Mouse (Mus musculus) layer of hippocampus, adult 18-20 months (tissue): ENCODE results near the gene Arhgap17. TPM values are rescaled to one million over a fixed set of nuclear protein-coding genes. Genes with fewer than 3 reads are reported as not detected.

Experiments used
- DNase-seq, 2 experiments: peaks; one replicate each; pipeline ENCODE4 v3.0.0; 2022; ENCODE audit warnings: low spot score in 2 of 2
- total RNA-seq, 2 experiments: library from RNA; stranded (reverse); gene quantifications; 2 replicates each; pipeline ENCODE4 v1.2.3; 2021

Arhgap17 gene
- total RNA-seq, 2 experiments from 2014 or later: 24.5 to 25.2 TPM

DNA sequence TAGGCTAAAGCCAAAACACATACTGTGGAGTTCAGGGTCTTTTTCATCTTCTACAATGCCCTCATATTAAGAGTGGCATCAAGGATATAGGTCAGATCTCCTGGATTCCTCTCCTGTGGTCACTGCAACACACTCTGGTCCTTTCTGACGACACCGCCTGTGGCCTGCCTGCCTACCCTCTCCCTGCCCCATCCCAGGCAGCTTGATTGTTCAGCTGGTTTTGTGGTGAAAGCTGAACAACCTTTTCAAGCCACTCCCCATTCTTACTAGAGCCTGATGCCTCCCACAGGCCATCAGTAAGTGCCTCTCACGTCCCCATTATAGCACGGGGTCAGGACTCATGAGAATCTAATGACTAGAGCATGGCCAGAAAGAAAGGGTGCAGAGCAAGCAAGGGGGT, 80.5 kb downstream of the Arhgap17 start:
- DNase-seq: no peak

DNA sequence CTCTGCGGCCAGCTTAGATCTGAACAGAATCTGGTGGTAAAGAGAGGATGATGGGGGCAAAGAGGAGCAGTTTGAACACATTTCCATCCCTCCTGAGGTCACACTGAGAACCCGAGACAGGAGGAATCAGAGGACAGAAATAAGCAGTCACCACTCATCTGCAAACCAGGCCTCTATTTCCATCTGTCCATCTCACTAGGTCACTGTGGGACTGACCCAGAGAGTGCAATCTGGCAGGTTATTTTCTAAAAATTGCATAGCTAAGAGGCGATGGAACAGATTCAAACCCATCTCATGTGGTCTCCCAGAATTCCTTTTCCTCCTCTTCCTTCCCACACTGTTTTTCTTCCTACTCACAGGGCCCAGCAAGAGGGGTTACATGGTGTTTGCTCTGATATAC, 81.8 kb downstream of the Arhgap17 start:
- no peak for DNase-seq

DNA sequence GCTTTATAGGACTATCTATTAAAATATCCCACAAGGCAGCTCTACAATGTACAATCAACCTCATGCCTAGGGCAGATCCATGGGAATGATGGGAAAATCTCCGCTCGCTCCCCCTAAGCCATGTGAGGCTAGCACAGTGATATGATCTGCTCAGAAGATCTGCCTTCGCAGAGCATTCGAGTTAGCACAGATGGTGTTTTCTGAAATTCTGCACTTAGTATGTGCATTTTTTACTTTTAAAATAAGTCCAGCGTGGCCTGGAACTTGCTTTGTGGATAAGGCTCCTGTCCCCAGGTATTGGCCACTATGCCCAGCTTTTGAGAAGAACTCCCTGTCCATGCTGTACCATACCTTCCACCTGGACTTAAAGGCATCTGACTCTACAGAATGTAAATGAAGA, 83.8 kb downstream of the Arhgap17 start:
- DNase-seq: peak in 1 of 2 experiments; percentile 31

DNA sequence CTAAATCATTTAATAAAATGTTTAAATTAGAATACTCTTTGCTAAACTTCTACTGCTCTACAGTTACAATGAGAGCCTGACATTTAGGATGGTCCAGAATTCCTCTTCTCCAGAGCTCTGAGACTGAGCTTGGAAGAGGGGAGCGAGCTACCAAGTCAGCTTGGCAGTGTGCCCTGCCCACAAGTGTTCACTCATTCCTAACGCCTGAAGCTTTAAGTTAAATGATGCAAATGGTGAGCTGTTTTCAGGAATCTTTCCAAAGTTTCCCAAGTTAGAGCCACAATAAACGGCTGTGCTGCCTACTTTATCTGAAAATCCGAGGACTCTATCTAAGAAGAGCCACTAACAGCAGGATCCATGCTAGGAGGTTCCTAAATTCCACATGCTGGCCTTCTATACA, 85.9 kb downstream of the Arhgap17 start:
- DNase-seq: no peak

DNA sequence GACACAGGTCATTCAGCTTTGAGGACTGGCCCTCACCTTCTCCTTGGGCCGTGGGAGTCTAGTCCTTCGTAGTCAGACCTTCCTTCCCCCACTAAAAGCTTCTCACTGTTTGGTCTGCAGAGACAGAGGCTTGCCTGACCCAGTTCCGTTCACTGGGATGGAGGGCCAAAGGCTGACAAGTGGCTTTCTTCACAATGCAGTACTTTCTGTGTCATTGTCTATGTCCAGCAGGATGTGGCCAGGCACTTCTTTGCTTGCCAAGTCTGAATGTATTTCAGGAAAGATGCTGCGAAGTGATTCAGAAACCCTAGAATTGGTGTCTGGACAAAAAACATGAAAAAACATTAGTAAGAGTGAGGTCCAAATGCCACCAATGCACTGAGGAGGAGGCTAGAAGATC, 89.9 kb downstream of the Arhgap17 start:
- DNase-seq: no peak

DNA sequence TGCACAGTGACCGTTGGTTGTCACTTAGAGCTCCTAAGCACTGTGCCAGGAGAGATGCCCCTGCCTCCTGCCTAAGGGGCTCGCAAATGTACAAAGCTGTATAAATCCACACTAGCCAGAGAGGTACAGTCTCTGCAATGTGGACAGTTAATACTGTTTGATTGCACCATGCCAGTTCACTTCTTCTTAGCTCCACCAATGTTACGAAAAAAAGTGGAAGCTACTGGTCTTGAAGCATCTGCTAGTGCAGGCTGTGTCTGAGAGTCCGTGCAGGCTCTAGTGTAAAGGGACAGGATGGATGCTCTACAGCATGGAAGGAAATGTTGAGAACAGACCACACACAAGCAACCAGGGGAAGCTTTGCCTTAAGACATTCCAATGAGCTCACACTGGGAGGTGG, 93.1 kb downstream of the Arhgap17 start:
- no peak for DNase-seq

DNA sequence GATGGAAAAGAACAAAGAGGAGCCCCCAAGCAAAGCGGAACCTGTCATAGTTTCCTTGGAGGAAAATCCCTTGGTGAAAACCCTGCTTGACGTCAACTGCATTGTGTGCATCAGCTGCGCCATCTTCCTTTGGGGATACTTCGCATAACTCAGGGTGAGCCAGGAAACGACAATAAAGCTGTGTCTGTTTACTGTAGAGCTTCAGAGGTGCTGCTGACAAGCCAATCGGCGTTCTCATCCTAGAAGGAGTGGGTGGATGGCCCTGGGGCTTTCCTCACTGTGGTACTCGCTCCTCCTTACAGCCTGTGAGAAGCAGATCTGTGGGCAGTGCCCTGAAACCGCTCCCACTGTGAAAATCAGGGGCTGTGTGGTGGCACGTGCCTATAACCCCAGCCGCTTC, 96.7 kb downstream of the Arhgap17 start:
- no peak for DNase-seq

DNA sequence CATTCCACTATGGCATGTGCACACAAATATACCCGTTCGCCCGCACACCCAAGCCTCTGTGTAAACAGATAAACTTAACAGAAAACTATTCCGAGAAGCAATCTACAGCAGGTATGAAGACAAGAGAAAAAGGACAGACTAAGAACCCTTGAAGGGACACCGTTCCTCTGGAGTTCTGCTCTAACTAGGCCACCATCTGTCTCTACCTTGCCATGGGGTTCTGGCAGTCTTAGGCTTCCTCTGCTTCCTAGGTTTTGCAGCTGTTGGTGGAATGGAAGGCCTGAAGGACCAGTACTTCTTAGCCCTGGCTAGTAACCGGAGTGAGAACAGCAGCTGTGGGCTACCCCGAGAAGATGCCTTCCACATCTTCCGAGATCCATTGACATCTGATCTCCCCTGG, 111.6 kb downstream of the Arhgap17 start:
- no peak for DNase-seq

DNA sequence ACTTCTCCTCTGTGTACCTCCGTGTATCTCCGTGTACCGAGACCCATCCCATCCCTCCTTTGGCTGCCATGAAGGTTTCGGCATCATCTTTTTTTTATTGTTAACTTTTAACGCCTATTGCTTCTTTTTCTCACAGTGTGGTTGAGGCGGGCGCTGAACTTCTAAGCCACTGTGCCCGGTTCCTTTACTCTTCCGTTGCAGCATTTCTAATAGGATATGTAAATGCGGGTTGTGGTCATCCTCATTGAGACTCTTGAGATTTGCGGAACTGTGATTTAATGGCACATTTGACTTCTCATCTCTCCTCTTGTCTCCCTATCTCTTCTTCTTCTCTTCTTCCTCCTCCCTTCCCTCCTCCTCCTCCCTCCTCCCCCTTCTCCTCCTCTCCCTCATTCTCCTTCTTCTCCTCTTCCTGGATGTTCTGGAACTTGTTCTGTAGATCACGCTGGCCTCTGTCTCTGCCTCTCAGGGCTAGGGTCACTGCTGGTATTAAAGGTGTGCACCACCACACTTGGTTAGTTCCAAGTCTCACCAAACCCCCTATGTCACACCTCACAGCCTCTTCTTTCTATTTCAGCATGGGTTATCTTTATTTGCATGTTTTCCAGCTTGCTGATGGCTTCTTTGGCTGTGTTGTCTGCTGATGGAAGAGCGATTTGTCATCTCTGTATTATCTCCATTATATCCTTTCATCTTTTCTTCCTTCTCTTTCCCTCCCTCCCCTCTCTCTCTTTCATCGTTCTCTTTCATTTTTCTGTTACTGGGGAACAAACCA, 115.3 kb downstream of the Arhgap17 start:
- DNase-seq: no peak

DNA sequence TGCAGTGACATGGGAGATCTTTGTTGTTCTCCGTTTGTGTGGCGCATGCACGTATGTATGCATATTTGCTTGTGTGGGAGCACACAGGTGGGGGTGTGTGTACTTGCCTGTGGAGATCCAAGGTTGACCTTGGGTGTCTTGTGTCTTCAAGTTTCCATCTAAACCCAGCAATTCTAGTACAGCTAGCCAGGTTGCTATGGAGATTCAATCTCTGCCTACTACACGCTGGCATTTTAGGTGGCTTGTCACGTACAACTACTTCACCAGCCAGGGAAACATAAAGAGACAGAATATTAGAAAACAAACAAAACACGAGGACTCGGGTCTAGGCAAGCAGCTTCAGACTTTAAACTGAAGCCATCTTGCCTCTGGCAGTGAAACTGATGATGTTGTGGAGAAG, 116.3 kb downstream of the Arhgap17 start:
- no peak for DNase-seq

DNA sequence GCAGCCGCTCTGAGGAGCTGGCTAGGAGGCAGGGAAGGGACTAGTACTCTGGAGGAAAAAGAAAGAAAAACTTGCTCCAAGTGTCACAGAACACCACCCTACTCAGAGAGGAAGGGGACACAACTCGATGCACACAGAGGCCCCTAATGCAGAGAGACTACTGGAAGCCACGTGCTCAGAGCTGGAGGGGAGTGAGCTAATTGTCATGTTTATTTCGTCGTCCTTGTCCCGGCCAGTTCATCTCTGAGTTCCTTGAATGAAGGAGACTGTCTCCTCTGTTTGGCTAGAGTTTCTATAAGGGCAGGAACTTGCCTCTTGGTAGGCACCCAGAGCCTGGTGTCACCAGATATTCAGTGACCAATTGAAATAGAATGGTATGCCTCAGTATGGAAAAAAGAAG, 118.4 kb downstream of the Arhgap17 start:
- no peak for DNase-seq

DNA sequence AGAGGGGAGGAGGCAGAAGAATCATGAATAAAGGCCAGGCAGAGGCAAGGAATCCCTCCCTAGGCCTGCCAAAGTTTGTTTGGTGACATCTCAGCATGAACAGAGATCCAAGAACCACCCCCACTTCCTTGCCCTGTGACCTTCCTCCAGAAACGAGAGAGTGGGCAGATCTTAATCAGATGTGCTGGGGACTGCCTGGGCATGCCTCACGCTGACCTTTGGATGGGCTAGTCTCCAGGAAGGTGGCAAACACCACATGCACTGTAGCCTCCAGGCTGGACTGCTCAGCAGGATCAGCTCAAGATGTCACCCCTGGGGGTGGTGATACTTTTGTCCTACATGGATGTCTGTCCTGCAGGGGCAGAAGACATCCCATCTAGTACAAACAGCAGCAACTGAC, 121.5 kb downstream of the Arhgap17 start:
- DNase-seq: no peak

DNA sequence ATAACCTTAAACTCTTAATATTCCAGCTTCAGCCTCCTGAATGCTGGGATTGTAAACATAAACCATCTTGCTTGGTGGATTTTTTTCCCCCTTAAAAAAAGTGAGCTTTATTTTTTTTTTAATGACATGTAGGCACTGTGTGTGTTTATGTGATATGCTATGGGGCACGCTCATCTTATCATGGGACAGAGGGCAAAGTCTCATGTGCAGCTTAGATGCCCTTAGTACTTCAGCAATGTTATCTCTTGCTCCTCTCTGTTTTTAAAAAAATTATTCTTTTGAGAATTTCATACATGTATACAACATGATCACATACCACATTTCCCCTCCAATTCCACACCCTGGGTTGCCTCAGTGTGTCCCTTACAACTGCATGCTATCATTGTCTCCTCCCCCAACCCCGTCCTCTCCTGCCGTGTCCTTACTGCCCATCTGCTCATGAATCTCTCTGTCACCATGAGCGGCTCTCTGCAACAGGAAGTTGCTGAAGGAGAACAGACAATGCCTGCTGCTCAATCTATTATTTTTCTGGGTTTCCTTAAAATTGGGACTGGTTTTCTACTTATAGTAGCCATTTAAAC, 123.1 kb downstream of the Arhgap17 start:
- DNase-seq: no peak

DNA sequence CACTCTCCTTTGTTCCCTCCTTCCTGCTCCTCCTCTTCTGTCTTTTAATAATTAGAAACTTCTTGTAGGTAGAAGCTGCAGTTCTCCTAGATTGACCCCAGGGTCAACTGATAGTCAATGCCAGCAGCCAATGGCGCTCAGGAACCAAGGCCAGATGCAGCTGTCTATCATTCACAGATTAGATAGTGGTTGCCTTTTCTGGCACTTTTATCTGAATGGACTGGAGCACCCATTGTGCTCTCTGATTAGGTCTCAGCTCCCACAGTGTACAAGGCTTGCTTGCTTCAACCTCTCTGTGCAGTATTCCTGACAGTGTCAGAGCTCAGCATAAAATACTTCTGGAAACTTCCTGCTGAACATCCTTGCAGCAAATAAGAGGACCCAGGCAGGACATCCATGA, 124.9 kb downstream of the Arhgap17 start:
- DNase-seq: no peak

DNA sequence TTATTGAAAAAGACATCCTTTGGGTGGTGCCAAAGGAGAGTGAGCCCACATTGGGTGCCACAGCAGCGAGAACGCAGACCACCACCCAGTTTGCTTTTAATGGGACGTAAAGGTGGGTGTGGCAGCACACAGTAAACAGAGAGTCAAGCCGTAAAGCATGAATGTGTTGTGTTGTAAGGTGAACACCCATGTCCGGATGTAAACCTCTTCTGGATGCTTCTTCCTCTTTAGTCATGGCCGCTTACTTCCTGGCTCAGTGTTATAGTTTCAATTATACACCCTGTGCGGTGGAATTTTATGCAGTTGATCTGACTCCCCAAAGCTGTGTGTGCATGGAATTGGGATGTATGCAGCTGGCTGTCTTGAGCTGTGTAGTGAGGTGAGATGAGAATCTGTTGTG, 127.5 kb downstream of the Arhgap17 start:
- no peak for DNase-seq

DNA sequence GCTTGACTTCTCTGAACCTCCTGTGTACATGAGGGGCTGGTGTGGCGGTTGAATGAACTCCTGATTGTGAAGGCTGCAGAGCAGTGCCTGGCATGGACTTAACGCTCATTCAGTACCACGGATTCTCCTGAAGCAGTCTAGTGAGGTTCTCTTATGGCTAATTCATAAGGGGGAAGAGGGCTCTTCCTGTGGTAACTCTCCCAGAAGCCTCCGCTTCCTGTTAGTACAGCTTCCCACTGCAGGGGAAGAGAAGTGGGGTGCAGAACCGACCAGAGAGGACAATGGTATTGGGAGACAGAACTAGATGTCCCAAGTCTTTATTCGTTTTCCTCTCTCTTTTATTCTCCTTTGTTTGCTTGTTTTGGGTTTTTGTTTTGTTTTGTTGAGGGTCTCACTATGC, 129.7 kb downstream of the Arhgap17 start:
- DNase-seq: no peak

DNA sequence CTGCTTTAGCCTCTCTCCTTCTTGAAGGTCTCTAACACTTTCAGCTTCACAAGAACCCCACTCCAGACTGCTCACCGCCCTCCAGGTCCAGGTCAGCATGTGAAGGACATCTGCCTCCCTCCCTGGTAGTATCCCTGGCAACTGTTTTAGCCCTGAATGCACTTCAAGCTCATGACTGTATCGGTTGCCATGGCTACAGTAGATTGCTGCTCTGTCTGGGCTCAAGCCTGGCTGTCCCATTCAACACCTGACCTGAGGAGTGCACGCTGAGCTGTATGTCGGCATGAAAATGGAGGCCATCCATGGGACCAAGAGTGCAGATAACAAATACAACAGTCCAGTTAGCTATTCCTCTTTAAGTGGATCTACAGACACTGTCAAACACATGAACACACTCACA, 131.1 kb downstream of the Arhgap17 start:
- no peak for DNase-seq

DNA sequence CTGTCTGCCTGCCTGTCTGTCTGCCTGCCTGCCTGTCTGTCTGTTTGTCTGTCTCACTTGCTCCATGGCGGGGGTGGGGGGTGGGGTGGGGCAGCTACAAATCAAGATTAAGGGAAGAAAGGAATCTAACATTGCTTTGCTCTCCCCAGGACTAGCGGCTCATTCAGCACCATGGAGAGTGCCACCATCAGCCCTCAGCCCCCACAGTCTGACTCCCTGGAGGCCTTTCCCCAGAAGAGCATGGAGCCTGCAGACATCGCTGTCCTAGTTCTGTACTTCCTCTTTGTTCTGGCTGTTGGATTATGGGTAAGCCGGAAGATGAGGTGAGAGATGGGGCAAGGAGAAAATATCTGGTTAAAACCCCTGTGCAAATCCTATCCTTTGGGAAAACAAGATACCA, 134.3 kb downstream of the Arhgap17 start:
- no peak for DNase-seq

Other genes starting within 250 kb of the Arhgap17 start
- 10 to 100 TPM; 43.4 to 47.1 TPM for gene Tnrc6a, start 246.0 kb downstream of the Arhgap17 start, total RNA-seq
- 1 to 10 TPM in 1 of 2 experiments, under 1 TPM in 1; 0.58 to 1.4 TPM for gene Slc5a11, start 155.1 kb downstream of the Arhgap17 start, total RNA-seq
- gene Lcmt1, start 131 bp downstream of the Arhgap17 start, total RNA-seq: 10 to 100 TPM; 87.2 to 98.6 TPM
- gene Aqp8, start 92.4 kb upstream of the Arhgap17 start, total RNA-seq: not detected
- gene Zkscan2, start 130.5 kb upstream of the Arhgap17 start, total RNA-seq: 10 to 100 TPM; 16.0 to 17.3 TPM